Mouse (Mus musculus): ENCODE data around the gene Atp5d. TPM values are rescaled to one million over a fixed set of nuclear protein-coding genes. Genes with fewer than 3 reads are reported as not detected.

Gene Atp5d
- polyA plus RNA-seq, 1 experiment from 2014 or later = 419 TPM

- Histone ChIP-seq H3K9me3 (replicated peaks) (no peaks in the 10 kb centered on the region), H3K27me3 (replicated peaks) (no peaks in the 10 kb centered on the region), H3K9ac (peak overlapping the region; percentile 49), H3K4me3 (0 out of 2 replicates have a peak overlapping the region, but pooled peaks have one; percentile 2), H3K27ac (peak overlapping the region; percentile 38), H3K4me2 (peak overlapping the region; percentile 92), H3K36me3 (peaks cover 82% of the 10 kb centered on the region), H3K4me1 (peaks cover 79% of the 10 kb centered on the region)
- WGBS (ENCODE audit: insufficient replicate concordance) = 82% methylated on average over 2 of the region's 2 CpGs
- no peak for ATAC-seq
These were observed 18.3 kb upstream of the Atp5d start for GRCm38 (mm10) chr10:80120146-80120545.

- Histone ChIP-seq H3K9ac (no peak overlapping the region), H3K9me3 (replicated peaks) (no peaks in the 10 kb centered on the region), H3K4me1 (peaks cover 93% of the 10 kb centered on the region), H3K4me2 (no peak overlapping the region), H3K27ac (no peak overlapping the region; the same call in 1 of the 2 replicates), H3K36me3 (peaks cover 97% of the 10 kb centered on the region), H3K4me3 (no peak overlapping the region), H3K27me3 (replicated peaks) (no peaks in the 10 kb centered on the region)
- 52% methylated on average over 2 of the region's 2 CpGs for WGBS (ENCODE audit: insufficient replicate concordance)
- no peak for ATAC-seq
These were observed 16.8 kb upstream of the Atp5d start for GRCm38 (mm10) chr10:80121639-80122038.

- peaks cover 100% of the 10 kb centered on the region for H3K36me3 ChIP-seq
- H3K9me3 ChIP-seq (replicated peaks) = no peaks in the 10 kb centered on the region
- H3K9ac ChIP-seq = peak overlapping the region; percentile 63
- 66% methylated on average over 9 of the region's 9 CpGs for WGBS (ENCODE audit: insufficient replicate concordance)
- H3K4me3 ChIP-seq = peak overlapping the region; percentile 25
- H3K4me2 ChIP-seq = peak overlapping the region; percentile 70
- peak overlapping the region; percentile 87 for H3K27ac ChIP-seq
- ATAC-seq = peak; percentile 90
- H3K27me3 ChIP-seq (replicated peaks) = no peaks in the 10 kb centered on the region
- peaks cover 87% of the 10 kb centered on the region for H3K4me1 ChIP-seq
These were observed 14.4 kb upstream of the Atp5d start for GRCm38 (mm10) chr10:80123932-80124562.

DNA sequence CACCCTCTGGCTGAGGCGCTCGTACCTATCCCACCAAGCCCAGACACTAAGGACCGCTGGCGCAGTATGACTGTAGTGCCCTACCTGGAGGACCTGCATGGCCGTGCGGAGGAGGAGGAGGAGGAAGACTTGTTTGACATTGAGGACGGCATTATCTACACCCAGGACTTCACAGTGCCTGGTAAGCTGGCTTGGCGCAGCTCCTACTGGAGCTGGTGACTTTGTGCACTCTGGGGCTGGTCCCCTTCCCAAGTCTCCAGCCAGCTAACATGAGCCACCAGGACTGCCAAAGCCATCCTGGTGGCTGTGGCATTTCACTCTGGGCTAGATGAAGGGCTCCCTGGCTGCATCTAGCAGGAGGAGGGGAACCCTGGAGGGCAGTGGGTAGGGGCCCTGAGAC lies 10.5 kb upstream of the Atp5d start:
- Histone ChIP-seq H3K36me3 (peaks cover 100% of the 10 kb centered on the region), H3K9me3 (replicated peaks) (no peaks in the 10 kb centered on the region), H3K9ac (no peak overlapping the region), H3K4me2 (no peak overlapping the region), H3K4me1 (peaks cover 79% of the 10 kb centered on the region), H3K4me3 (no peak overlapping the region), H3K27ac (no peak overlapping the region), H3K27me3 (replicated peaks) (no peaks in the 10 kb centered on the region)
- no peak for ATAC-seq
- WGBS (ENCODE audit: insufficient replicate concordance) = 92% methylated on average over 8 of the region's 8 CpGs

DNA sequence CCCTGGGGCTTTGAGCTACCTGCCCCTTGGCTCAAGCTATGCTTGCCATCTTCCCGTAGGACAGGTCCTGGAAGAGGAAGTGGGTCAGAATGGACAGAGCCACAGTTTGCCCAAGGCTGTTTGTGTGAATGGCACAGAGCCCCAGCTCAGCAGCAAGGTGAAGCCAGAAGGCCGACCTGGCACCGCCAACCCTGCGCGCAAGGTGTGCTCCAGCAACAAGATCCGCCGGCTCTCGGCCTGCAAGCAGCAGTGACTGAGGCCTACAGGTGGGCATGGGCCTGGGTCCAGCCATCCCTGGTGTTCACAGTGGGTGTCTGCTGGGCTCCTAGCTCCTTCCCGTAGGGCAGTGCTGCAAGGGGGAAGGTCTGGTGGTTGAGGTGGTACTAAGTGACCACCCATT lies 8.6 kb upstream of the Atp5d start:
- H3K4me3 ChIP-seq = no peak overlapping the region
- H3K36me3 ChIP-seq = peaks cover 86% of the 10 kb centered on the region
- WGBS (ENCODE audit: insufficient replicate concordance) = 92% methylated on average over 9 of the region's 9 CpGs
- H3K27me3 ChIP-seq (replicated peaks) = peaks cover 4% of the 10 kb centered on the region
- H3K9ac ChIP-seq = no peak overlapping the region
- H3K9me3 ChIP-seq (replicated peaks) = no peaks in the 10 kb centered on the region
- no peak overlapping the region for H3K4me2 ChIP-seq
- peaks cover 65% of the 10 kb centered on the region for H3K4me1 ChIP-seq
- no peak overlapping the region; the same call in 1 of the 2 replicates for H3K27ac ChIP-seq
- ATAC-seq = no peak

GRCm38 (mm10) chr10:80130403-80131031 lies 7.9 kb upstream of the Atp5d start:
- H3K4me1 ChIP-seq = peaks cover 58% of the 10 kb centered on the region
- no peak overlapping the region for H3K4me2 ChIP-seq
- H3K36me3 ChIP-seq = peaks cover 79% of the 10 kb centered on the region
- no peak overlapping the region for H3K9ac ChIP-seq
- H3K27me3 ChIP-seq (replicated peaks) = peaks cover 11% of the 10 kb centered on the region
- H3K4me3 ChIP-seq = no peak overlapping the region
- ATAC-seq = no peak
- WGBS (ENCODE audit: insufficient replicate concordance) = 81% methylated on average over 18 of the region's 18 CpGs
- H3K9me3 ChIP-seq (replicated peaks) = no peaks in the 10 kb centered on the region
- H3K27ac ChIP-seq = no peak overlapping the region

DNA sequence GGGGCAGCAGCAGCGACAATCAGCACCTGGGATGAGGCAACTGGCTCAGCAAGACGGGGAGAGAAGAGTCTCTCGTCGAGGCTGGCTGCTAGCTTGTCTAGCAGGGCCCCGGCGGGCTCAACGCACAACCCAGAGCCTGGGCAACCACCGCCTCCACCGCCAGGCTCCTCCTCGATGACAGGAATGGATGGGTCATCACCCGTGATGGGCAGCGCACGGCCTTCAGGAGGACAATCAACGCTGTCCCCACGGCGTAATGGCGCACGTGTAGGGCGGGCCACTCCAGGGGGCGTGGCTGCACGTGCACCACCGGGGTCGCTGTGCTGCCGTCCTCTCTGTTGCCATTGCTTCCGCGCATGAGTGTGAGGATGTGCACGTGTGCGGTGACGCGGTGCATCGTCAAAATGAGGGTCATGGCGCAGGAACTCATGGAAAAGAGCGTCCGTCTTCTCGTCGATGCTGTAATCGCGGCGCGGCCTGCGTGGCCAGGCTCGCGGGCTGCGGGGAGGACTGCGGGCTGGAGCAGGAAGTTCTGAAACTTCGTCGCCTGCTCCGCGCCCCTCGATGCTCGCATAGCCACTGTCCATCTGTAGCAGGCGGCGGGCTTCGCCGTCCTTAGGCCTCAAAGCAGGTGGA lies 7.0 kb upstream of the Atp5d start:
- peaks cover 70% of the 10 kb centered on the region for H3K36me3 ChIP-seq
- ATAC-seq = no peak
- H3K4me1 ChIP-seq = peaks cover 51% of the 10 kb centered on the region
- H3K27ac ChIP-seq = no peak overlapping the region
- peak overlapping the region; percentile 31 for H3K4me2 ChIP-seq
- WGBS (ENCODE audit: insufficient replicate concordance) = 49% methylated on average over 55 of the region's 55 CpGs
- H3K27me3 ChIP-seq (replicated peaks) = peaks cover 20% of the 10 kb centered on the region
- no peak overlapping the region for H3K4me3 ChIP-seq
- no peak overlapping the region for H3K9ac ChIP-seq
- no peaks in the 10 kb centered on the region for H3K9me3 ChIP-seq (replicated peaks)

GRCm38 (mm10) chr10:80131952-80132350 lies 6.5 kb upstream of the Atp5d start:
- Histone ChIP-seq H3K4me2 (peak overlapping the region; percentile 31), H3K9ac (no peak overlapping the region), H3K27me3 (replicated peaks) (peaks cover 25% of the 10 kb centered on the region), H3K27ac (no peak overlapping the region), H3K4me1 (peaks cover 51% of the 10 kb centered on the region), H3K9me3 (replicated peaks) (no peaks in the 10 kb centered on the region), H3K4me3 (no peak overlapping the region), H3K36me3 (peaks cover 65% of the 10 kb centered on the region)
- ATAC-seq = no peak
- WGBS (ENCODE audit: insufficient replicate concordance) = 72% methylated on average over 27 of the region's 27 CpGs

GRCm38 (mm10) chr10:80133226-80133849 lies 5.1 kb upstream of the Atp5d start:
- peaks cover 58% of the 10 kb centered on the region for H3K4me1 ChIP-seq
- no peak overlapping the region for H3K4me3 ChIP-seq
- H3K4me2 ChIP-seq = no peak overlapping the region
- H3K9ac ChIP-seq = no peak overlapping the region
- H3K27ac ChIP-seq = 0 out of 2 replicates have a peak overlapping the region, but pooled peaks have one; percentile 4
- ATAC-seq = no peak
- H3K9me3 ChIP-seq (replicated peaks) = no peaks in the 10 kb centered on the region
- WGBS (ENCODE audit: insufficient replicate concordance) = 66% methylated on average over 8 of the region's 8 CpGs
- peaks cover 39% of the 10 kb centered on the region for H3K27me3 ChIP-seq (replicated peaks)
- peaks cover 51% of the 10 kb centered on the region for H3K36me3 ChIP-seq

GRCm38 (mm10) chr10:80134421-80134820 lies 4.0 kb upstream of the Atp5d start:
- peaks cover 50% of the 10 kb centered on the region for H3K27me3 ChIP-seq (replicated peaks)
- no peak overlapping the region for H3K4me3 ChIP-seq
- H3K9ac ChIP-seq = no peak overlapping the region
- H3K36me3 ChIP-seq = peaks cover 40% of the 10 kb centered on the region
- no peak overlapping the region for H3K27ac ChIP-seq
- no peaks in the 10 kb centered on the region for H3K9me3 ChIP-seq (replicated peaks)
- peaks cover 62% of the 10 kb centered on the region for H3K4me1 ChIP-seq
- ATAC-seq = no peak
- 75% methylated on average over 9 of the region's 9 CpGs for WGBS (ENCODE audit: insufficient replicate concordance)
- H3K4me2 ChIP-seq = no peak overlapping the region

GRCm38 (mm10) chr10:80135161-80135560 lies 3.3 kb upstream of the Atp5d start:
- H3K9me3 ChIP-seq (replicated peaks) = no peaks in the 10 kb centered on the region
- H3K4me1 ChIP-seq = peaks cover 62% of the 10 kb centered on the region
- no peak overlapping the region for H3K4me3 ChIP-seq
- H3K36me3 ChIP-seq = peaks cover 33% of the 10 kb centered on the region
- WGBS (ENCODE audit: insufficient replicate concordance) = 80% methylated on average over 10 of the region's 10 CpGs
- ATAC-seq = no peak
- H3K4me2 ChIP-seq = no peak overlapping the region
- H3K27ac ChIP-seq = no peak overlapping the region
- H3K9ac ChIP-seq = no peak overlapping the region
- peaks cover 56% of the 10 kb centered on the region for H3K27me3 ChIP-seq (replicated peaks)

GRCm38 (mm10) chr10:80135641-80136040 lies 2.8 kb upstream of the Atp5d start:
- Histone ChIP-seq H3K27me3 (replicated peaks) (peaks cover 56% of the 10 kb centered on the region), H3K4me1 (peaks cover 62% of the 10 kb centered on the region), H3K4me2 (no peak overlapping the region), H3K9ac (no peak overlapping the region), H3K36me3 (peaks cover 28% of the 10 kb centered on the region), H3K4me3 (no peak overlapping the region), H3K9me3 (replicated peaks) (no peaks in the 10 kb centered on the region), H3K27ac (no peak overlapping the region)
- WGBS (ENCODE audit: insufficient replicate concordance) = 67% methylated on average over 1 of the region's 1 CpGs
- no peak for ATAC-seq

Data from liver, embryonic 12.5 days (tissue).